Mouse (Mus musculus) G1E-ER4 (cell line): Measurements from ENCODE around the gene Faap24. TPM values are rescaled to one million over a fixed set of nuclear protein-coding genes. Genes with fewer than 3 reads are reported as not detected.
A peak's percentile ranks its signal among the peaks of the same experiment; 100 is the strongest.

Experiments
- GATA1 ChIP-seq: IDR thresholded peaks from one replicate; pipeline ENCODE4 v1.8.0; 2012; ENCODE audit warnings: low read length, inconsistent platforms
- polyA plus RNA-seq: library from polyadenylated mRNA; stranded (reverse); fragments of >175 nt; gene quantifications from 2 replicates; pipeline ENCODE4 v1.2.3, GENCODE M21; 2012

Gene Faap24
- polyA plus RNA-seq, 1 experiment: 15.7 TPM

DNA sequence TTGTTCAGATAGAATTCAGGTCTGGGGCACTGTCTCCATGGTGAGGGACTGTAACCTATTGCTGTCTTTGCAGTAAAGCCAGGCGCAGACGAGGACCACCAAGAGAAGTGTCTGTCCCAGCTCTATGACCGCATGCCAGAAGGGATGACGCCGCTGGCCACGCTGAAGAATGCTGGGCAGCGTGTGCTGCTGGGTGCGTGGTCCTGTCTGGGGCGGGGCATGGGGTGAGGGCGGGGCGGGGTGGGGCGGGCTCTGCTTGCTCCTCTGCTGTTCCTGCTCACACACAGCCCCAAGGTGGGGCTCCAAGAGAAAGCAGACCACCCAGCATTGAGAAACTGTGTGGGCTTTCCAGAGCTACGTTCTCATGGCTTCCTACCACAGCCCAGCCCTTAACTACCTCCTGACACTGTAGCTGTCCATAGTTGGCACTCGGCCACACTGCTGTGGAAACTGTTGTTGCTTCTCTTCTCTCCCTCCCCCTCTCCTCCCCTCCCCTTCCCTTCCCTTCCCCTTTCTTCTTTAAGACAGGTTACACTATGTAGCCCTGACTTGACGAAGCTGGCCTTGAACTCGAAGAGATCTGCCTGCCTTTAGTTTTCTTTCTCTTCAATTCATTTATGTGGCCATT, 17.0 kb downstream of the Faap24 start:
- TF ChIP-seq GATA1: no peak

DNA sequence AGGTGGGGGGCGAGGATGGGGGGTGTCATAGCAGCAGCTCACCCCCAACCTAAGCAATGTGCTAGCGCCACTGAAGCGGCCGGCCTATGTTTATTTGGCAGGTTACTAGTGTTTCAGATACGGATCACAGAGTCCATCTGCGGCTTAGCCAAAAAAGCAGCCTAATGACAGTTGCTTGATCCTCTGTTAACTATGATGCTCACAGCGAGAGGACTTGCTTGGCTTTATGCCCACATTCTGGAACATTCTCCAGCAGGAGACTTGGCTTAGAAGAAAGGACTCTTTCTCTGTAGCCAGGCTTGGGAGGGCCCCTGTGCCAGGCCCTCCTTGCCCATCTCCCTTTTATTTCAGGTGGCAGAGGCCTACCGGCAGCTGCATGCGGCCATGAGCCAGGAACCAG, 20.0 kb downstream of the Faap24 start:
- TF ChIP-seq GATA1: no peak

DNA sequence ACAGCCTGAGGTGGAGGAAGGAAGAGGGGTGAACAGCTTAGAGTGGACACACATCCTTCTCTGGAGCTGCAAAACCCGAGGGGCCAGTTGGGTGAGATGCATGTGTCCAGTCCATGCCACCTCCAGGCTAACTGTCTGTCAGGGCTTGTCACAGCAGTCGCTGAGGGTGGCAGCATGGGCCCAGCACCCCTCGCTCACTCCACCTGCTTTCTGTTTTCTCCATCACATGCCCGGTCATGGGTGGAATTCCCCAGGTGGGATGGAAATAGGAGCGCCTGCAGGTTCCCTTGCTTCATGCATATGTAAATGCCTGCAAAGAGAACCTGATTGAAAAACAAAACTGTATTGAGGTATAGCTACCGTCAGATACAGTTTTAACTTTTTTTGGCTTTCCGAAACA, 22.4 kb downstream of the Faap24 start:
- no peak for TF ChIP-seq GATA1

DNA sequence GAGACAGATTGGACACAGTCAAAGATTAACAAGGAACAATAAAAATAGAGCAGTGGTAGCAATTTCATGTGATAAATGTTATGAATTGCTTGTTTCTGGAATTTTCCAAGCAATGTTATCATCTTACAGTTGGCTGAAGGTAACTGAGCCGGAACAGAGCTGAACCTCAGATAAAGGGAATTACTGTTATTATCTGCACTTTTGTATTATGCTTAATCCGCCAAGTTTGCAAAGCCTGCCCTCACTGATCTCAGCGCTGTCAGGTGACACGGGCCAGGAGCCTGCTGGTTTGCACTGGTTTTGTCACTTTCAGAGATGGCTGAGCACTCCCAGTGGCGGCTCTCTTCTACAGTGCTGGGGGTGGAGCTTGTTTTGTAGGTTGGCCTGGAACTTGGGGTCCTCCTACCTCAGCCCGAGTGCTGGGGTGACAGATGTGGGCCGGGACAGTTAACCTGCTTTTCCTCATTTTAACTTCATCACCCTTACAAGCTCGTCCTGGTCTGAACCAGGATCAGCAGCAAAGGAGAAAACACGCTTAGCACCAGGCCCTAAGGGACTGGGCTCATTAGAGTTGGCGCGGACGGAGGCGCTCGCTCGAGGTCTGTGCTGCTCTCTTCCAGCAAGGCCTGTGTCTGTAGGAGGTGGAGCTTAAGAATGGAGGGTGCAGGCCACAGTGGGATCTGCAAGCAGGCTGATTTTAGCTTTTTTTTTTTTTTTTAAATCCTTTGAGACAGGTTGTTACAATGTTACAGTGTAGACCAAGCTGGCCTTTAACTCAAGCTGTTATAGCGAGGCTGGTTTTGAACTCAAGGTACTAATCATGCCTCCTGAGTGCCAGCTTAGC, 23.3 kb downstream of the Faap24 start:
- peak; percentile 45 for TF ChIP-seq GATA1

DNA sequence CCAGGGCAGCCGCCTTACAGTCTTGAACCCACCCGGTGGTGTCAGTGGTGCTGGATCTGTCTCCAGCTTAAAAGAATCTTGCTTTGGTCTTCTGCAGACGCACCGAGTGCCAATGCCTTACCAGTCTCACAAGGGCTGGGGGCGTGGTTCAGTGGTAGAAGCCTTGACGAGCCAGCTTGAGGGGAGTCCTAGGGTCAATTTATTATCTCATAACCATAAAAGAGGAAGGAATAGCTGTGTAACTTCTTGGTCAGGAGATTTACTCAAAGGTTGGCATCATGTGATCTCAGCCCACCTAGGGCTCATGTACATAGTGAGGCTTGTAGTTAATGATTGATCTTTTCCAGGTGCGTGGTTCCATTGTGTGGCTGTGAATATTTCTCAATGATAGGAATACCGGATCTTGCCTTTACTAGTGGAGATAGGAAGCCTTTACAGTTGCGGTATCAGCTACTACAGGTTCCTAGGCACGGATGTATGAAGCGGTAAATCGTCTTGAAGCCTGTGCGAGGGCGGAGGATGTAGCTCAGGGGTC, 24.1 kb downstream of the Faap24 start:
- TF ChIP-seq GATA1: no peak

DNA sequence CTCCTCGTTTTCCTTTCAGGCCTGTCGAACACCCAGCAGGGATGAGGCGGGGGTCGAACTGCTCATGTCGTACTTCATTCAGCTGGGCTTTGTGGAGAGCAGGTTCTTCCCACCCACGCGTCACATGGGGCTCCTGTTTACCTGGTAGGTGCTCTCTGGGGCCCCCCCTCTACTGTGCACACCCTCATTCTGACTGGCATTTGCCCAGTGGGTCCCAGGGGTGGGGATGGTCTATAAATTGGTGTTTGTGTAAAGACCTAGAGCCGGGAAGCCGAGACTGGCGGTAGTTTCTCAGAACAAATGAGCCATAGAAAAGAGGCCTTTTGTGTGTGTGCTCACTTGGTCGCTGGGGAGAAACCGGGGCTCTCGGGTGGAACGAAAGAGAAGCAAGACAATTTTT, 25.5 kb downstream of the Faap24 start:
- TF ChIP-seq GATA1: no peak

DNA sequence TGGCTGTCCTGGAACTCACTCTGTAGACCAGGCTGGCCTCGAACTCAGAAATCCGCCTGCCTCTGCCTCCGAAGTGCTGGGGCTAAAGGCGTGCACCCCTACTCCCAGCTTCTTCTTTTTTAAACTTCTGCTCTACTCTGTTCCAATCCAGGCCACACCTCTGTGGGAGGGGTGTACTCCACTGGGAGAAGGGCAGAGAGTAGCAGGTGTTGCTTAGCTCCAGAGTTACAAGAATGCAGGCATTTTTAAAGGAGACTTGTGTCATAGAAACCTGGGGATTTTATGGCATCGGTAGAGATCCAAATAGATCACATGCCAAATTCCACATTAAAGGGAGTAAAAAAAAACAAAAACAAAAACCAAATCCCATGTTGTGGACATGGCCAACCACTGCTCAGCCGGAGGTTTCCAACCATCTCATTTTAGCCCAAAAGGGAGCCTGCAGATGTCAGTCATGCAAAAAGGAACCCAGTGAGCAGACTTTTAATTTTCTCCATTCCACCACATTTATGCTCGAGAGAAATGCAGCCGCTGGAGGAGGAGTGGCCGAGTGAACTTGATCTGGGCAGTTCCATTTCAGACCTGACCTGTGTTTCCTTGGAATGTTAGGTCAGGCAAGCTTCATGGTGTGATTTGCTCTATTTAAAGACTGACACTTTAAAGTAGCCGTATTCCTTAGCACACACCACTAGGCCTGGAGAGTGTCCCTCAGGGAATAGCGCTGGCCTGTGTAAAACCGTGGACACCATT, 31.3 kb downstream of the Faap24 start:
- TF ChIP-seq GATA1: no peak

DNA sequence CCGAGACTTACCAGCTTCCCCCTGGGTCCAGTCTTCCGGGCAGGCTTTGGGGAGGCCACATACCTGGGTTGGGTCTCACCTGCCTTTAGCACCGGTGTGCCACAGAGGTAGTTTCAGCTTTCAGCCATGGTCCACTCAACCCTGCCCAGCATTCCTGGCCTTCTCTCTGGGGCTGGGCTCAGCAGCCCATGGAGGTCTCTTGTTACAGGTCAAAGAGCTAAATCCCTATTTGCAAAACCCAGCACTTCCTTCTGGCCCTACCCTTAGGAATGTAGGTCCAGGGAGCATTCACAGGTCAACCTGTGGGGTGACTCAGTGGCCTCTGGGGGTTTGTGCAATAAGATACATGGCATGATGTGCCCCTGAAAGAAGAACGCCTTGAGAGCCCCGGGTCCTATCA, 33.8 kb downstream of the Faap24 start:
- no peak for TF ChIP-seq GATA1

DNA sequence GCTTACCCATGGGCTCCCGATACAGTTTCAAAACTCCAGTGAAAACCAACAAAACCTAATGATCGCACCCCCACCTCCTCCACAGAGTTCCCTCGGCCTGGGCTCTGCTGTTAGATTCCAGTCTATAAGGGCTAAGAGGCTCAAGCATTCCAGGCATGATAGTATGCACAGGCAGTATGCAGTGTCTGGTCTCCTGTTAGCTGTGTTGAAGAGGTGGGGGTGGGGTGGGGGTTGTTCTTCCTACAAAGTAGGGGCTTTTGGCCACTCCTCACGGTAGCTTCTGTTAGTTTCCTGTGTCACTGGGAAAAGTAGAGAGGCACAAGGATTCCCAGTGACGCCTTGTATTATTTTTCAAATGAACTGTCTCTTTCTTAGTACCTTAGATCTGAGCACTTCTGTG, 34.4 kb downstream of the Faap24 start:
- TF ChIP-seq GATA1: no peak

DNA sequence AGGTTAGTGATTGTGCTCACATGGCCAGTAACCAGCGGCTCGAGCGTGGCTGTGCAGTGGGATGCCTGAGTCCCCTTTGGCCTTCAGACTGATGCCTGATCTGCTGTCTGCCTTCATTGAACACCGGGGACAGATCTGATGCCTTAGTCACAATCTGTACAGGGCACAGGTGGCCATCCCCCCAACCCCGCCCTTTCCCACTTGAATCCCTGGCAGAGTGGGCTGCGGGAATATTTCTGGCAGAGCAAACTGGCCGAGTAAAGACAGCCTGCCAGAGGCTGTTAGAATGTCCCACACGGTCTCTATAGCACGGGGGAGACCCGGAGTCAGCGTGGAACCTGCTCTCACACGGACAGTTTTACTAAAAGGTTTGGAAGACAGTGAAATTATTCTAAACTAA, 39.0 kb downstream of the Faap24 start:
- TF ChIP-seq GATA1: no peak

DNA sequence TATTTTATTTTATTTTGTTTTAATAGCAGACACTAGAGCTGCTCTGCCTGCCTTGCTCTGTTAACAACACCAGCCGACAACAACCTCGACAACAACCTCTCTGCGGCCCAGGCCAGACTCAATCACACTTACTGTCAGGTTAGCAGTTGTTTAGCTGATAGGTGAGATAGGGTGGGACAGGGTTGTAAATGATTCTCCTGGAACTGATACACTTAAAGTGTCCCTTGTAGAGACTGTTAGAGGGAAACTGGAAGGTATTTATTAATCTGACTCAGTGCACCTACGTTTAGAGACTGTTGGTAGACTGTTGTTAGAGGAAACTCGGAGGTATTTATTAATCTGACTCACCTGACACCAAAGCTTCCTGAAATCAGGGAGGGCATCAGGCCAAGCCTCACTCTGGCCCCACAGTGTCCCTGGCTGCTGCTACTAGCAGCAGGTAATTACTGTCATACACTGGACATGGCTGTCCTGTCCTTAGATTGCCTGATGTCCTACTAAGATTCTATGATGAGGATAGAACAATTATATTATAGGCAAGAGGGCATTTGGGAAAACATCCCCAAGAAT, 41.2 kb downstream of the Faap24 start:
- TF ChIP-seq GATA1: no peak

DNA sequence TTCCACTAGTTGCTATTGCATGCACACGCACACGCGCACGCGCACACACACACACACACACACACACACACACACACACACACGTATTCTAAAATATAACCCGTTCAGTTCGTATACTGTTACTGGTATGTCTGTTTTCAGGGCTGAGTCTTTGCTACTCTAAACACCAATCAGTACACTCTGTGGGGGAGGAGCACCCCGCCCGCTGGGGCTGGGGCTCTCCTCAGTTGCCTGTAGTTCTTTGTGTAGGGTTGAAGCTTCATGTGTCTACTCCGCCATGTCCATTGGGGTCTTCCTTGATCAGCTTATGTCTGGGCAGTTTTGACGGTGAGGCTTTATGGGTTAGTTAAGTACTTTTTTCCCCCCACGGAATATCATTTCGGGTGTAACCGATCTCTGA, 43.3 kb downstream of the Faap24 start:
- no peak for TF ChIP-seq GATA1

DNA sequence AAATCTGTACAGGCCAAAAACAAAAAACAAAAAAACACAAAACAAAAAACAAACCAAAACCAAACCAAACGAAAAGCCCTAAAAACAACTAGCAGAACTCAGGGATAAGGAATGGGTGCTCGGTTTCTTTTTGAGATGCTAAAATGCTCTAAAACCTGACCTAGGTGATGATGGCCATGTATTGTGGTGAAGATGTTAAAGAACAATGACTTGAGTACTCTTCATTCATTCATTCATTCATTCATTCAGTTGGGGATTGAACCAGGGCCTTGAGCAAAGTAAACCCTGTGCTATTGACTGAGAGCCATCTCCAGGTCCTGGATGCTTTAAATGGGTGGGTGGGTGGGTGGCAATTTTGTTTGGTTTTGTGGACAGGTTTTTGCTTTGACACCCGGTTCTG, 45.5 kb downstream of the Faap24 start:
- no peak for TF ChIP-seq GATA1

DNA sequence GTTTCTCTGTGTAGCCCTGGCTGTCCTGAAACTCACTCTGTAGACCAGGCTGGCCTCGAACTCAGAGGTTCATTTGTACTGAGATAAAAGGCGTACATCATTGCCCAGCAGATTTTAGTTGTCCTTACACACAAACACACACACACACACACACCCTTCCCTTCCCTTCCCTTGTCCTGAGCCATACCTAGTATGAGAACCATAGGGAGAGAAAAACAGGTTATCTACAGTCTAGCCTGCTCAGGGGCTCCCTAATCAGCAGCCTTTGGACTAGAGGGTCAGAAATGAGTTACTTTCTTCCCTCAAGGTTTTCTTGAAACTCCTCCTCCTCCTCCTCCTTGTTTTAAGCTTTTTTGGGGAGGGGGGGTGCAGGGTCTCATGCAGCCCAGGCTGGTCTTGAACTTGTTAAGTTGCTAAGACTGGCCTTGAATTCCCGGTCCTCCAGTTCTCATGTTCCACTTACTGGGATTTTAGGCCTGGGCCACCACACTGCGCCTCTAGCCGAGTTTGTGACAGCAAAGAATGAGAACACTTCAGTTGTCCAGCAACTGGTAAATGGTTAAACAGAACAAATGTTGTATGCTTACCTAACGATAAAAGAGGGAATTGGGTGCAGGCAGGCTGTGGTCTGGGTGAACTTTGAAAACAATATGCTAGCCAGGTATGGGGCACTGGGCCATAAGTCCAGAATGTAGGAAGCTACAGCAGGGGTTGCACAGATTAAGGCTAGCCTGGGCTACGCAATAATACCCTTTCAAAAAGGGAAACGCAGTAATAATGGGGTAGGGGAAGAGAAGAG, 46.6 kb downstream of the Faap24 start:
- no peak for TF ChIP-seq GATA1

DNA sequence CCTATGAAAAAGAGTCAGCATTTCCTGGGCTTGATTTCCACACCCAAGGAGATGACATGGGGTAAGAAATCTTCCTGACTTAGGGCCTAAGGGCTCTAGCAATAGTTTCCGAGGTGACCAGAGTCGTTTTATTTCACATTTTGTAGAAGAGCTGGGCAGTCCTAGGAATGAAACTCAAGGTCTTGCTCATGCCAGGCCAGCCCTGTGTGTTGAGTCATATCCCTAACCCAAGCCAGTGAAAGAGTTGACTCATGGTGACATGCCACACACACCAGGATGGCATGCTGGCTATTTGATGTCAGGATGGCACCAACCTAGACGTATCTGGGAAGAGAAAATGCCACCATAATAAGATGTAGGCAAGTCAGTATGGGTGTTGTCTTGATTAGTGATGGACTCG, 47.6 kb downstream of the Faap24 start:
- TF ChIP-seq GATA1: no peak
